Mouse (Mus musculus): ENCODE data around the gene Ift43.

The Ift43 gene

GRCm38 (mm10) chr12:86104297-86104696 is 22.0 kb downstream of the Ift43 start:
- in situ Hi-C loops (cut with MboI; ENCODE audit: low pct_unique_long_range_greater_than_20kb in 1 of 2, low sequenced_read_pairs in 2 of 2, unreplicated experiment in 1 of 2) = loop anchor here in 1 of 2 experiments (25.0 kb wide), 1 partner anchor 508 kb away; no protein-coding TSS in a partner anchor

GRCm38 (mm10) chr12:86105546-86105945 is 23.2 kb downstream of the Ift43 start:
- in situ Hi-C loops (cut with MboI; ENCODE audit: low pct_unique_long_range_greater_than_20kb in 1 of 2, low sequenced_read_pairs in 2 of 2, unreplicated experiment in 1 of 2) = loop anchor here in 1 of 2 experiments (25.0 kb wide), 1 partner anchor 507 kb away; no protein-coding TSS in a partner anchor

- in situ Hi-C loops (cut with MboI; ENCODE audit: low pct_unique_long_range_greater_than_20kb in 1 of 2, low sequenced_read_pairs in 2 of 2, unreplicated experiment in 1 of 2) = loop anchor here in 1 of 2 experiments (25.0 kb wide), 1 partner anchor 506 kb away; no protein-coding TSS in a partner anchor
These were observed 23.7 kb downstream of the Ift43 start for GRCm38 (mm10) chr12:86106086-86106485.

- in situ Hi-C loops (cut with MboI; ENCODE audit: low pct_unique_long_range_greater_than_20kb in 1 of 2, low sequenced_read_pairs in 2 of 2, unreplicated experiment in 1 of 2) = loop anchor here in 1 of 2 experiments (25.0 kb wide), 1 partner anchor 505 kb away; no protein-coding TSS in a partner anchor
These were observed 25.3 kb downstream of the Ift43 start for GRCm38 (mm10) chr12:86107645-86108044.

- in situ Hi-C loops (cut with MboI; ENCODE audit: low pct_unique_long_range_greater_than_20kb in 1 of 2, low sequenced_read_pairs in 2 of 2, unreplicated experiment in 1 of 2) = loop anchor here in 1 of 2 experiments (25.0 kb wide), 1 partner anchor 503 kb away; no protein-coding TSS in a partner anchor
These were observed 27.2 kb downstream of the Ift43 start for GRCm38 (mm10) chr12:86109531-86109930.

- in situ Hi-C loops (cut with MboI; ENCODE audit: low pct_unique_long_range_greater_than_20kb in 1 of 2, low sequenced_read_pairs in 2 of 2, unreplicated experiment in 1 of 2) = loop anchor here in 1 of 2 experiments (25.0 kb wide), 1 partner anchor 502 kb away; no protein-coding TSS in a partner anchor
These were observed 28.3 kb downstream of the Ift43 start for GRCm38 (mm10) chr12:86110637-86111036.

GRCm38 (mm10) chr12:86116295-86116835 is 34.0 kb downstream of the Ift43 start:
- in situ Hi-C loops (cut with MboI; ENCODE audit: low pct_unique_long_range_greater_than_20kb in 1 of 2, low sequenced_read_pairs in 2 of 2, unreplicated experiment in 1 of 2) = loop anchor here in 1 of 2 experiments (25.0 kb wide), 1 partner anchor 496 kb away; no protein-coding TSS in a partner anchor

- in situ Hi-C loops (cut with MboI; ENCODE audit: low pct_unique_long_range_greater_than_20kb in 1 of 2, low sequenced_read_pairs in 2 of 2, unreplicated experiment in 1 of 2) = loop anchor here in 1 of 2 experiments (10.0 to 25.0 kb wide), 2 partner anchors 171 to 488 kb away; no protein-coding TSS in a partner anchor
These were observed 41.7 kb downstream of the Ift43 start for GRCm38 (mm10) chr12:86124016-86124415.

- in situ Hi-C loops (cut with MboI; ENCODE audit: low pct_unique_long_range_greater_than_20kb in 1 of 2, low sequenced_read_pairs in 2 of 2, unreplicated experiment in 1 of 2) = loop anchor here in 1 of 2 experiments (10.0 kb wide), 1 partner anchor 167 kb away; no protein-coding TSS in a partner anchor
These were observed 45.8 kb downstream of the Ift43 start for GRCm38 (mm10) chr12:86128122-86128521.

- in situ Hi-C loops (cut with MboI; ENCODE audit: low pct_unique_long_range_greater_than_20kb in 1 of 2, low sequenced_read_pairs in 2 of 2, unreplicated experiment in 1 of 2) = loop anchor here in 1 of 2 experiments (10.0 kb wide), 1 partner anchor 166 kb away; no protein-coding TSS in a partner anchor
These were observed 46.7 kb downstream of the Ift43 start for GRCm38 (mm10) chr12:86129005-86129404.

GRCm38 (mm10) chr12:86129696-86130095 is 47.4 kb downstream of the Ift43 start:
- in situ Hi-C loops (cut with MboI; ENCODE audit: low pct_unique_long_range_greater_than_20kb in 1 of 2, low sequenced_read_pairs in 2 of 2, unreplicated experiment in 1 of 2) = loop anchor here (10.0 kb wide), 2 partner anchors 165 to 175 kb away; no protein-coding TSS in a partner anchor

- in situ Hi-C loops (cut with MboI; ENCODE audit: low pct_unique_long_range_greater_than_20kb in 1 of 2, low sequenced_read_pairs in 2 of 2, unreplicated experiment in 1 of 2) = loop anchor here in 1 of 2 experiments (10.0 kb wide), 1 partner anchor 172 kb away; no protein-coding TSS in a partner anchor
These were observed 50.5 kb downstream of the Ift43 start for GRCm38 (mm10) chr12:86132799-86133198.

GRCm38 (mm10) chr12:86135691-86136090 is 53.4 kb downstream of the Ift43 start:
- in situ Hi-C loops (cut with MboI; ENCODE audit: low pct_unique_long_range_greater_than_20kb in 1 of 2, low sequenced_read_pairs in 2 of 2, unreplicated experiment in 1 of 2) = loop anchor here in 1 of 2 experiments (10.0 kb wide), 1 partner anchor 169 kb away; no protein-coding TSS in a partner anchor

GRCm38 (mm10) chr12:86138696-86139095 is 56.4 kb downstream of the Ift43 start:
- in situ Hi-C loops (cut with MboI; ENCODE audit: low pct_unique_long_range_greater_than_20kb in 1 of 2, low sequenced_read_pairs in 2 of 2, unreplicated experiment in 1 of 2) = loop anchor here in 1 of 2 experiments (10.0 kb wide), 1 partner anchor 166 kb away; no protein-coding TSS in a partner anchor

GRCm38 (mm10) chr12:86142389-86142788 is 60.0 kb downstream of the Ift43 start:
- in situ Hi-C loops (cut with MboI; ENCODE audit: low pct_unique_long_range_greater_than_20kb in 1 of 2, low sequenced_read_pairs in 2 of 2, unreplicated experiment in 1 of 2) = no loop called here

GRCm38 (mm10) chr12:86146246-86146645 is 63.9 kb downstream of the Ift43 start:
- in situ Hi-C loops (cut with MboI; ENCODE audit: low pct_unique_long_range_greater_than_20kb in 1 of 2, low sequenced_read_pairs in 2 of 2, unreplicated experiment in 1 of 2) = no loop called here

- in situ Hi-C loops (cut with MboI; ENCODE audit: low pct_unique_long_range_greater_than_20kb in 1 of 2, low sequenced_read_pairs in 2 of 2, unreplicated experiment in 1 of 2) = no loop called here
These were observed 65.9 kb downstream of the Ift43 start for GRCm38 (mm10) chr12:86148271-86148670.

- in situ Hi-C loops (cut with MboI; ENCODE audit: low pct_unique_long_range_greater_than_20kb in 1 of 2, low sequenced_read_pairs in 2 of 2, unreplicated experiment in 1 of 2) = no loop called here
These were observed 66.7 kb downstream of the Ift43 start for GRCm38 (mm10) chr12:86149087-86149486.

GRCm38 (mm10) chr12:86151941-86152340 is 69.6 kb downstream of the Ift43 start:
- in situ Hi-C loops (cut with MboI; ENCODE audit: low pct_unique_long_range_greater_than_20kb in 1 of 2, low sequenced_read_pairs in 2 of 2, unreplicated experiment in 1 of 2) = no loop called here

Data from mouse embryonic stem cell (cell line).